Mouse (Mus musculus): ENCODE results near the gene Nrtn.

DNA sequence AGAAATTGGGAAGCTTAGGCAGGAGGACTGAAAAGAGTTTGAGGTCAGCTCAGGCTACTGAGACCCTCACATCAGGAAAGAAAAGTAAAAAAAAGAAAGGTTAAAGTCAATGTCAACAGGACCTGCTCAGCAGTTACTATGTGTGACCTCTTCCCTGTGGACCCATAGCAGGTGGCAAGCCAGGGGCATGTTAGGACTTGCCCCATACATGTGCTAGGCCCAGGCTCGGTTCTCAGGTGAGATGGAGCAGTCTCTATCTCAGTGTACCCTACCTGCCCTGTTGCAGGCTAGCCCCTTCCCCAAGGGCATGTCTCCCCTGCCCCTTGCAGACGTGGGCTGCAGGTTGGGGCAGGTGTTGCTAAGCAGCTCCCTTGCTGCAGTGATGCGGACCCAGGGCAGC is 47.6 kb downstream of the Nrtn start:
- TF ChIP-seq CTCF (conservative IDR thresholded peaks at IDR 0.05; ENCODE audit: low read length) (no peak), POU5F1 (IDR thresholded peaks at IDR 0.05; ENCODE audit: borderline replicate concordance, low read length) (no peak), NANOG (IDR thresholded peaks at IDR 0.05; ENCODE audit: borderline replicate concordance, low read length) (no peak)

Data from E14TG2a.4 (cell line).